ENCODE assay signal across 9 mouse cellular contexts in genomic region chr12:109748326-109749059, GRCm38 (mm10).
DNase-seq lines count a peak whose midpoint lies in the region; ATAC-seq lines count a peak whose summit lies in the region.
"Had no signal": no experiment of that assay in that cellular context is flagged by ENCODE, and none has a peak within 500 bp of the region (broad histone marks: within the 10 kb centered on the region; RNA-seq: fewer than 3 reads in every experiment).

No protein-coding gene starts in this region.

- no peak overlapping the region for H3K4me3 ChIP-seq in heart, embryonic 10.5 days
- no peak overlapping the region for H3K4me3 ChIP-seq in embryonic facial prominence, embryonic 11.5 days (ENCODE audit: low read depth, low read length)
- H3K4me3 ChIP-seq: liver, embryonic 13.5 days had no signal

- DNase-seq in heart, embryonic 10.5 days (ENCODE audit: low spot score) = peak; percentile 33
- no peak for DNase-seq in heart, adult 8-10 months (ENCODE audit: low spot score)
- no peak for DNase-seq in embryonic facial prominence, embryonic 11.5 days (ENCODE audit: low spot score)
- DNase-seq in layer of hippocampus, adult 11-12 months (ENCODE audit: low spot score) = peak; percentile 82
- DNase-seq in neural tube, embryonic 10.5 days (ENCODE audit: extremely low spot score, low spot score) = peak; percentile 13
- no peak for DNase-seq in thymus, adult 18-20 months
- DNase-seq in urinary bladder, postnatal 14 days (ENCODE audit: low spot score) = no peak
- no peak for DNase-seq in thymus, postnatal 14 days
- DNase-seq: liver, embryonic 13.5 days had no signal

- H3K27me3 ChIP-seq in heart, embryonic 10.5 days (ENCODE audit: insufficient read depth, poor library complexity, severe bottlenecking) = no peaks in the 10 kb centered on the region
- H3K27me3 ChIP-seq in embryonic facial prominence, embryonic 11.5 days (ENCODE audit: control insufficient read depth, insufficient read depth, low read length) = no peaks in the 10 kb centered on the region
- H3K27me3 ChIP-seq: liver, embryonic 13.5 days had no signal

- H3K9ac ChIP-seq in embryonic facial prominence, embryonic 11.5 days (replicated peaks; ENCODE audit: low read length) = no peak overlapping the region
- H3K9ac ChIP-seq: liver, embryonic 13.5 days had no signal

- peak overlapping the region; percentile 10; the same call in 1 of the 2 replicates for H3K4me2 ChIP-seq in embryonic facial prominence, embryonic 11.5 days (ENCODE audit: low read depth, low read length)
- H3K4me2 ChIP-seq: liver, embryonic 13.5 days had no signal

- ATAC-seq in embryonic facial prominence, embryonic 11.5 days (replicated peaks; ENCODE audit: insufficient number of reproducible peaks, low FRiP score, low TSS enrichment, low read depth) = no peak

- H3K9me3 ChIP-seq in heart, embryonic 10.5 days = no peaks in the 10 kb centered on the region
- H3K9me3 ChIP-seq in embryonic facial prominence, embryonic 11.5 days (replicated peaks; ENCODE audit: control insufficient read depth, low read length) = no peaks in the 10 kb centered on the region
- H3K9me3 ChIP-seq: liver, embryonic 13.5 days had no signal

- WGBS in heart, embryonic 10.5 days = 74% methylated on average over 12 of the region's 12 CpGs
- WGBS in embryonic facial prominence, embryonic 11.5 days = 83% methylated on average over 12 of the region's 12 CpGs

- H3K27ac ChIP-seq in heart, embryonic 10.5 days = peak overlapping the region; percentile 56; the same call in 1 of the 2 replicates
- H3K27ac ChIP-seq in embryonic facial prominence, embryonic 11.5 days (replicated peaks; ENCODE audit: low read depth, low read length) = 0 out of 2 replicates have a peak overlapping the region, but pooled peaks have one; percentile 28

- H3K4me1 ChIP-seq in heart, embryonic 10.5 days = peaks cover 36% of the 10 kb centered on the region
- peaks cover 15% of the 10 kb centered on the region for H3K4me1 ChIP-seq in embryonic facial prominence, embryonic 11.5 days (ENCODE audit: control insufficient read depth, insufficient read depth, low read length)
- H3K4me1 ChIP-seq: liver, embryonic 13.5 days had no signal

- peaks cover 25% of the 10 kb centered on the region for H3K36me3 ChIP-seq in heart, embryonic 10.5 days
- H3K36me3 ChIP-seq in embryonic facial prominence, embryonic 11.5 days (replicated peaks; ENCODE audit: control insufficient read depth, insufficient read depth, low read depth, low read length) = no peaks in the 10 kb centered on the region; the same call in 1 of the 2 replicates
- H3K36me3 ChIP-seq: liver, embryonic 13.5 days had no signal

Comparison
In these comparisons a context has a peak if more than half of its experiments do, and no peak if none do; other contexts are left out.
1. DNase-seq: peak in heart, embryonic 10.5 days (single experiment), layer of hippocampus, adult 11-12 months (single experiment) and neural tube, embryonic 10.5 days (single experiment); none in heart, adult 8-10 months (single experiment), embryonic facial prominence, embryonic 11.5 days (single experiment), thymus, adult 18-20 months (0 of 2), urinary bladder, postnatal 14 days (single experiment) and thymus, postnatal 14 days (single experiment).